Mouse (Mus musculus) heart, embryonic 14.5 days (tissue): Measurements from ENCODE around the gene Ctnna3. TPM values are rescaled to one million over a fixed set of nuclear protein-coding genes. Genes with fewer than 3 reads are reported as not detected.
A peak's percentile ranks its signal among the peaks of the same experiment; 100 is the strongest.

ENCODE experiments used
- ATAC-seq: fragments of 200-750 bp; cut with Nextera tagmentation; 2 replicates; pipeline ENCODE4 v1.8.0; 2017; ENCODE audit warnings: low read depth, moderate TSS enrichment; ENCODE audit not compliant: insufficient number of reproducible peaks, insufficient read depth, low FRiP score
- H3K27ac ChIP-seq, 2 experiments: fragments of 200-500 bp in 1 of 2; fragments of 300-500 bp in 1 of 2; sonication (generic) in 1 of 2; replicated peaks in 1 of 2; 2 replicates each; pipeline ENCODE4 v1.5.1; 2012 to 2014; ENCODE audit warnings: low read depth in 2 of 2, low read length in 2 of 2, control low read depth in 1 of 2, mild to moderate bottlenecking in 1 of 2, mixed read lengths in 1 of 2; ENCODE audit not compliant: control insufficient read depth in 1 of 2, insufficient read depth in 1 of 2
- H3K27me3 ChIP-seq: fragments of 300-500 bp; sonication (generic); 2 replicates; pipeline ENCODE4 v1.6.1; 2014; ENCODE audit warnings: mild to moderate bottlenecking, low read length, control low read depth; ENCODE audit not compliant: control insufficient read depth, insufficient read depth
- H3K36me3 ChIP-seq: fragments of 300-500 bp; sonication (generic); 2 replicates; pipeline ENCODE4 v1.6.1; 2014; ENCODE audit warnings: mild to moderate bottlenecking, control low read depth, low read length, mixed read lengths; ENCODE audit not compliant: control insufficient read depth, insufficient read depth
- H3K4me1 ChIP-seq, 2 experiments: fragments of 200-500 bp in 1 of 2; fragments of 300-500 bp in 1 of 2; sonication (generic) in 1 of 2; 2 replicates each; pipeline ENCODE4 v1.6.1; 2012 to 2014; ENCODE audit warnings: low read length in 2 of 2, control low read depth in 1 of 2, mixed read lengths in 1 of 2; ENCODE audit not compliant: control insufficient read depth in 2 of 2, insufficient read depth in 2 of 2
- H3K4me2 ChIP-seq: fragments of 300-500 bp; sonication (generic); 2 replicates; pipeline ENCODE4 v1.6.1; 2014; ENCODE audit warnings: mild to moderate bottlenecking, low read length
- H3K4me3 ChIP-seq, 2 experiments: fragments of 200-500 bp in 1 of 2; fragments of 300-500 bp in 1 of 2; sonication (generic) in 1 of 2; 2 replicates each; pipeline ENCODE4 v1.5.1; 2012 to 2014; ENCODE audit warnings: low read length in 2 of 2, mild to moderate bottlenecking in 2 of 2, control low read depth in 1 of 2, low read depth in 1 of 2, moderate library complexity in 1 of 2; ENCODE audit not compliant: control insufficient read depth in 1 of 2, insufficient read depth in 1 of 2
- H3K9ac ChIP-seq: fragments of 300-500 bp; sonication (generic); 2 replicates; pipeline ENCODE4 v1.6.1; 2014; ENCODE audit warnings: mild to moderate bottlenecking, low read length
- H3K9me3 ChIP-seq: fragments of 300-500 bp; sonication (generic); 2 replicates; pipeline ENCODE4 v1.6.1; 2016; ENCODE audit warnings: low read length, control low read depth; ENCODE audit not compliant: control insufficient read depth
- WGBS: fragments of 180-500 bp; shearing (Covaris S2); extraction: QIAGEN DNeasy Blood & Tissue Kit; methylation state at CpG from one replicate; pipeline ENCODE4 v1.1.7; 2014; 5-methylcytosine and 5-hydroxymethylcytosine counted together
- polyA plus RNA-seq: library from polyadenylated mRNA; unstranded; fragments of >200 nt; fragmentation: Nextera tagmentation; extraction: Ambion mirVana; gene quantifications from 2 replicates; pipeline ENCODE4 v1.2.1, GENCODE M21; 2014

The Ctnna3 gene
- polyA plus RNA-seq, 1 experiment from 2014 or later, result 29.4 TPM

- Histone ChIP-seq H3K36me3 (no peaks in the 10 kb centered on the region), H3K4me1 (peaks cover 0 to 2% of the 10 kb centered on the region in 2 experiments; a peak in 1 of 4 replicates), H3K27me3 (no peaks in the 10 kb centered on the region), H3K9ac (peak overlapping the region; percentile 88), H3K27ac (peak overlapping the region; percentile 25 to 34; a peak in 2 of 4 replicates), H3K4me3 (peak overlapping the region; percentile 42 to 70), H3K9me3 (no peaks in the 10 kb centered on the region), H3K4me2 (peak overlapping the region; percentile 74)
- 19% methylated on average over 19 of the region's 19 CpGs for WGBS
- ATAC-seq, result no peak
Measured at GRCm38 (mm10) chr10:63428243-63429022, 1.5 kb upstream of the Ctnna3 start.

- Histone ChIP-seq H3K9me3 (no peaks in the 10 kb centered on the region), H3K27me3 (no peaks in the 10 kb centered on the region), H3K27ac (peak overlapping the region; percentile 33 to 34; a peak in 1 of 4 replicates), H3K4me1 (peaks cover 0 to 2% of the 10 kb centered on the region in 2 experiments; a peak in 1 of 4 replicates), H3K9ac (peak overlapping the region; percentile 88), H3K36me3 (no peaks in the 10 kb centered on the region), H3K4me2 (peak overlapping the region; percentile 74), H3K4me3 (peak overlapping the region; percentile 42 to 70)
- 1% methylated on average over 11 of the region's 11 CpGs for WGBS
- ATAC-seq, result no peak
Measured at GRCm38 (mm10) chr10:63429023-63429340, 916 bp upstream of the Ctnna3 start.

GRCm38 (mm10) chr10:63429380-63429779, 518 bp upstream of the Ctnna3 start:
- Histone ChIP-seq H3K9me3 (no peaks in the 10 kb centered on the region), H3K27ac (peak overlapping the region; percentile 74 to 88), H3K27me3 (no peaks in the 10 kb centered on the region), H3K4me3 (peak overlapping the region; percentile 70 to 72), H3K4me1 (peaks cover 0 to 2% of the 10 kb centered on the region in 2 experiments; a peak in 1 of 4 replicates), H3K4me2 (peak overlapping the region; percentile 74), H3K36me3 (no peaks in the 10 kb centered on the region), H3K9ac (peak overlapping the region; percentile 88)
- under 1% methylated on average over 34 of the region's 34 CpGs for WGBS
- ATAC-seq, result peak; percentile 92

- H3K4me3 ChIP-seq, result no peak overlapping the region
- H3K9me3 ChIP-seq, result no peaks in the 10 kb centered on the region
- ATAC-seq, result no peak
- peaks cover 0 to 2% of the 10 kb centered on the region in 2 experiments; a peak in 1 of 4 replicates for H3K4me1 ChIP-seq
- H3K4me2 ChIP-seq, result no peak overlapping the region
- no peak overlapping the region for H3K9ac ChIP-seq
- H3K27ac ChIP-seq, result no peak overlapping the region
- WGBS, result 87% methylated on average over 7 of the region's 7 CpGs
- no peaks in the 10 kb centered on the region for H3K36me3 ChIP-seq
- H3K27me3 ChIP-seq, result no peaks in the 10 kb centered on the region
Measured at GRCm38 (mm10) chr10:63431221-63431736, 1.4 kb downstream of the Ctnna3 start.

- Histone ChIP-seq H3K4me2 (no peak overlapping the region), H3K36me3 (no peaks in the 10 kb centered on the region), H3K9ac (no peak overlapping the region), H3K27me3 (no peaks in the 10 kb centered on the region), H3K4me1 (peaks cover 0 to 2% of the 10 kb centered on the region in 2 experiments; a peak in 1 of 4 replicates), H3K4me3 (no peak overlapping the region), H3K9me3 (no peaks in the 10 kb centered on the region), H3K27ac (no peak overlapping the region)
- 89% methylated on average over 8 of the region's 8 CpGs for WGBS
- ATAC-seq, result no peak
Measured at GRCm38 (mm10) chr10:63432099-63432498, 2.2 kb downstream of the Ctnna3 start.

GRCm38 (mm10) chr10:63432887-63433286, 3.0 kb downstream of the Ctnna3 start:
- peaks cover 0 to 2% of the 10 kb centered on the region in 2 experiments; a peak in 1 of 4 replicates for H3K4me1 ChIP-seq
- H3K9me3 ChIP-seq, result no peaks in the 10 kb centered on the region
- ATAC-seq, result no peak
- 38% methylated on average over 2 of the region's 2 CpGs for WGBS
- H3K27ac ChIP-seq, result no peak overlapping the region
- H3K36me3 ChIP-seq, result no peaks in the 10 kb centered on the region
- H3K27me3 ChIP-seq, result no peaks in the 10 kb centered on the region
- H3K4me3 ChIP-seq, result no peak overlapping the region
- H3K4me2 ChIP-seq, result no peak overlapping the region
- no peak overlapping the region for H3K9ac ChIP-seq

- no peaks in the 10 kb centered on the region for H3K36me3 ChIP-seq
- no peaks in the 10 kb centered on the region for H3K4me1 ChIP-seq
- no peaks in the 10 kb centered on the region for H3K9me3 ChIP-seq
- H3K9ac ChIP-seq, result no peak overlapping the region
- H3K4me2 ChIP-seq, result no peak overlapping the region
- H3K4me3 ChIP-seq, result no peak overlapping the region
- no peak for ATAC-seq
- no peaks in the 10 kb centered on the region for H3K27me3 ChIP-seq
- H3K27ac ChIP-seq, result no peak overlapping the region
Measured at GRCm38 (mm10) chr10:63438736-63439262, 8.9 kb downstream of the Ctnna3 start.
